Mouse (Mus musculus) MEL (cell line): Measurements from ENCODE around the gene Nfia. TPM values are rescaled to one million over a fixed set of nuclear protein-coding genes. Genes with fewer than 3 reads are reported as not detected.

ENCODE experiments used
- DNase-seq: peaks from one replicate; pipeline ENCODE4 v3.0.0; 2011; ENCODE audit warnings: low read depth, low spot score
- H3K27ac ChIP-seq: 2 replicates; pipeline ENCODE4 v1.5.1; 2012; ENCODE audit warnings: low read depth, mild to moderate bottlenecking, control low read depth, low read length, moderate library complexity; ENCODE audit not compliant: control insufficient read depth
- H3K27me3 ChIP-seq, 2 experiments: fragments of 150-350 bp in 1 of 2; sonication (generic) in 1 of 2; 2 replicates each; pipeline ENCODE4 v1.6.1; 2012; ENCODE audit warnings: low read length in 2 of 2, mild to moderate bottlenecking in 2 of 2, improper control_type of control experiment in 1 of 2, moderate library complexity in 1 of 2; ENCODE audit not compliant: insufficient read depth in 2 of 2, control insufficient read depth in 1 of 2
- H3K36me3 ChIP-seq, 2 experiments: 2 replicates each; pipeline ENCODE4 v1.6.1; 2012 to 2014; ENCODE audit warnings: low read length in 2 of 2, improper control_type of control experiment in 1 of 2, inconsistent platforms in 1 of 2, mild to moderate bottlenecking in 1 of 2; ENCODE audit not compliant: insufficient read depth in 2 of 2, control insufficient read depth in 1 of 2
- H3K4me1 ChIP-seq, 2 experiments: fragments of 150-350 bp in 1 of 2; sonication (generic) in 1 of 2; 2 replicates each; pipeline ENCODE4 v1.6.1; 2012; ENCODE audit warnings: low read length in 2 of 2, improper control_type of control experiment in 1 of 2, mild to moderate bottlenecking in 1 of 2; ENCODE audit not compliant: insufficient read depth in 2 of 2, control insufficient read depth in 1 of 2
- H3K4me3 ChIP-seq, 2 experiments: fragments of 150-350 bp in 1 of 2; sonication (generic) in 1 of 2; 2 replicates each; pipeline ENCODE4 v1.5.1; 2012; ENCODE audit warnings: low read depth in 2 of 2, low read length in 2 of 2, mild to moderate bottlenecking in 2 of 2, moderate library complexity in 2 of 2, control low read depth in 1 of 2, improper control_type of control experiment in 1 of 2; ENCODE audit not compliant: control insufficient read depth in 1 of 2, insufficient read depth in 1 of 2
- H3K79me2 ChIP-seq: 2 replicates; pipeline ENCODE4 v1.6.1; 2012; ENCODE audit warnings: mild to moderate bottlenecking, low read length, moderate library complexity; ENCODE audit not compliant: control insufficient read depth, poor library complexity, insufficient read depth
- H3K9ac ChIP-seq: 2 replicates; pipeline ENCODE4 v1.6.1; 2012; ENCODE audit warnings: low read depth, mild to moderate bottlenecking, control low read depth, low read length, moderate library complexity; ENCODE audit not compliant: control insufficient read depth, poor library complexity, severe bottlenecking
- H3K9me3 ChIP-seq: fragments of 150-350 bp; sonication (generic); replicated peaks from 2 replicates; pipeline ENCODE4 v1.6.1; 2012; ENCODE audit warnings: mild to moderate bottlenecking, low read length, improper control_type of control experiment, moderate library complexity; ENCODE audit not compliant: insufficient read depth
- CHD2 ChIP-seq: IDR thresholded peaks from 2 replicates; pipeline ENCODE4 v1.6.1; 2011; ENCODE audit warnings: low read length, improper control_type of control experiment
- CTCF ChIP-seq, 3 experiments: IDR thresholded peaks in 2 of 3; conservative IDR thresholded peaks in 1 of 3; 2 replicates each; pipeline ENCODE4 v1.5.1; 2011 to 2012; ENCODE audit warnings: low read length in 3 of 3, low read depth in 2 of 3, mild to moderate bottlenecking in 2 of 3, improper control_type of control experiment in 1 of 3, inconsistent platforms in 1 of 3, mixed read lengths in 1 of 3, moderate library complexity in 1 of 3; ENCODE audit not compliant: control insufficient read depth in 1 of 3, insufficient read depth in 1 of 3, poor library complexity in 1 of 3, severe bottlenecking in 1 of 3
- EP300 ChIP-seq, 2 experiments: IDR thresholded peaks; 2 replicates each; pipeline ENCODE4 v1.6.1; 2011; ENCODE audit warnings: improper control_type of control experiment in 2 of 2, low read length in 2 of 2, low read depth in 1 of 2, mild to moderate bottlenecking in 1 of 2
- GABPA ChIP-seq: IDR thresholded peaks from 2 replicates; pipeline ENCODE4 v1.6.1; 2012; ENCODE audit warnings: low read depth, mild to moderate bottlenecking, inconsistent platforms, low read length, improper control_type of control experiment, moderate library complexity
- KAT2A ChIP-seq: conservative IDR thresholded peaks from 2 replicates; pipeline ENCODE4 v1.6.1; 2012; ENCODE audit warnings: low read depth, low read length, improper control_type of control experiment, inconsistent platforms
- MXI1 ChIP-seq: IDR thresholded peaks from 2 replicates; pipeline ENCODE4 v1.6.1; 2011; ENCODE audit warnings: mild to moderate bottlenecking, low read depth, low read length, improper control_type of control experiment
- MYC ChIP-seq: IDR thresholded peaks from 2 replicates; pipeline ENCODE4 v1.6.1; 2011; ENCODE audit warnings: low read depth, mild to moderate bottlenecking, low read length, improper control_type of control experiment, moderate library complexity
- POLR2AphosphoS5 ChIP-seq: IDR thresholded peaks from 2 replicates; pipeline ENCODE4 v1.6.1; 2012; ENCODE audit warnings: low read depth, borderline replicate concordance, mild to moderate bottlenecking, inconsistent platforms, low read length, moderate library complexity, mixed read lengths
- RAD21 ChIP-seq: IDR thresholded peaks from 2 replicates; pipeline ENCODE4 v1.6.1; 2011; ENCODE audit warnings: mild to moderate bottlenecking, low read depth, low read length, improper control_type of control experiment
- SIN3A ChIP-seq: IDR thresholded peaks from 2 replicates; pipeline ENCODE4 v1.6.1; 2012; ENCODE audit warnings: low read length, improper control_type of control experiment, inconsistent platforms
- UBTF ChIP-seq: IDR thresholded peaks from 2 replicates; pipeline ENCODE4 v1.6.1; 2012; ENCODE audit warnings: low read depth, mild to moderate bottlenecking, inconsistent platforms, low read length, improper control_type of control experiment, moderate library complexity, borderline replicate concordance; ENCODE audit not compliant: insufficient read depth
- USF1 ChIP-seq: IDR thresholded peaks from 2 replicates; pipeline ENCODE4 v1.6.1; 2014; ENCODE audit warnings: low read depth, mild to moderate bottlenecking, inconsistent platforms, low read length, improper control_type of control experiment, moderate library complexity
- USF2 ChIP-seq, 2 experiments: IDR thresholded peaks; 2 replicates each; pipeline ENCODE4 v1.6.1; 2011 to 2012; ENCODE audit warnings: improper control_type of control experiment in 2 of 2, low read length in 2 of 2, borderline replicate concordance in 1 of 2, inconsistent platforms in 1 of 2, low read depth in 1 of 2, mild to moderate bottlenecking in 1 of 2; ENCODE audit not compliant: insufficient read depth in 1 of 2
- ZC3H11A ChIP-seq: IDR thresholded peaks from 2 replicates; pipeline ENCODE4 v1.6.1; 2012; ENCODE audit warnings: low read depth, mild to moderate bottlenecking, inconsistent platforms, low read length, improper control_type of control experiment
- ZKSCAN1 ChIP-seq: IDR thresholded peaks from 2 replicates; pipeline ENCODE4 v1.6.1; 2012; ENCODE audit warnings: low read depth, mild to moderate bottlenecking, inconsistent platforms, low read length, improper control_type of control experiment, moderate library complexity
- polyA plus RNA-seq, 2 experiments: library from polyadenylated mRNA; stranded (reverse) in 1 of 2; unstranded in 1 of 2; fragments of >175 nt in 1 of 2; fragments of >200 nt in 1 of 2; gene quantifications; 2 replicates each; pipeline versions ENCODE4 v1.2.1 to v1.2.4; 2012; ENCODE audit warnings: low replicate concordance in 2 of 2, low read depth in 1 of 2; ENCODE audit not compliant: insufficient read length in 2 of 2, insufficient read depth in 1 of 2, missing spikeins in 1 of 2
- total RNA-seq: library from RNA; depleted of rRNA; stranded (reverse); fragments of 300-350 nt; gene quantifications from 2 replicates; pipeline ENCODE4 v1.2.3, GENCODE M21; 2012

Nfia gene
- total and polyA plus RNA-seq, 3 experiments = 10.2 to 20.5 (median 13.4) TPM

- Histone ChIP-seq H3K27me3 (no peaks in the 10 kb centered on the region), H3K36me3 (peaks cover 11 to 17% of the 10 kb centered on the region in 2 experiments), H3K4me1 (peaks cover 2 to 12% of the 10 kb centered on the region in 2 experiments; a peak in 3 of 4 replicates), H3K79me2 (no peaks in the 10 kb centered on the region), H3K9me3 (no peaks in the 10 kb centered on the region), H3K9ac (no peak overlapping the region), H3K27ac (no peak overlapping the region), H3K4me3 (no peak overlapping the region)
- DNase-seq = no peak
- TF ChIP-seq MXI1 (no peak), UBTF (no peak), POLR2AphosphoS5 (no peak), USF2 (IDR thresholded peaks at IDR 0.05; ENCODE audit: borderline replicate concordance in 1 of 2, insufficient read depth in 1 of 2, low read depth in 1 of 2, low read length in 2 of 2) (no peak), GABPA (no peak)
Measured at GRCm38 (mm10) chr4:98101153-98102096, 328.9 kb downstream of the Nfia start.

- no peaks in the 10 kb centered on the region for H3K27me3 ChIP-seq
- H3K79me2 ChIP-seq = no peaks in the 10 kb centered on the region
- peaks cover 2 to 9% of the 10 kb centered on the region in 2 experiments; a peak in 3 of 4 replicates for H3K4me1 ChIP-seq
- TF ChIP-seq CHD2 (no peak), EP300 (IDR thresholded peaks at IDR 0.05; ENCODE audit: low read depth in 1 of 2, low read length in 2 of 2) (no peak), MYC (no peak), ZC3H11A (no peak), CTCF (IDR thresholded peaks at IDR 0.05 in 2 of 3, conservative IDR thresholded peaks at IDR 0.05 in 1 of 3; ENCODE audit: control insufficient read depth in 1 of 3, insufficient read depth in 1 of 3, low read depth in 2 of 3, low read length in 3 of 3, poor library complexity in 1 of 3, severe bottlenecking in 1 of 3) (no peak)
- no peaks in the 10 kb centered on the region for H3K9me3 ChIP-seq
- peaks cover 13 to 17% of the 10 kb centered on the region in 2 experiments for H3K36me3 ChIP-seq
- DNase-seq = no peak
- no peak overlapping the region for H3K27ac ChIP-seq
- H3K9ac ChIP-seq = no peak overlapping the region
- H3K4me3 ChIP-seq = no peak overlapping the region
Measured at GRCm38 (mm10) chr4:98102625-98103336, 330.2 kb downstream of the Nfia start.

- Histone ChIP-seq H3K4me3 (no peak overlapping the region), H3K9ac (no peak overlapping the region), H3K27me3 (no peaks in the 10 kb centered on the region), H3K27ac (no peak overlapping the region), H3K4me1 (peaks cover 0 to 7% of the 10 kb centered on the region in 2 experiments; a peak in 3 of 4 replicates), H3K9me3 (no peaks in the 10 kb centered on the region), H3K36me3 (peaks cover 8 to 17% of the 10 kb centered on the region in 2 experiments), H3K79me2 (no peaks in the 10 kb centered on the region)
- TF ChIP-seq SIN3A = no peak
- TF ChIP-seq MXI1 = no peak
- no peak for TF ChIP-seq POLR2AphosphoS5
- no peak for TF ChIP-seq KAT2A
- TF ChIP-seq USF1 = no peak
- no peak for TF ChIP-seq ZKSCAN1
- no peak for TF ChIP-seq RAD21
- DNase-seq = no peak
Measured at GRCm38 (mm10) chr4:98103337-98103666, 330.8 kb downstream of the Nfia start.
